Mouse (Mus musculus) liver, embryonic 12.5 days (tissue): ENCODE results near the gene Tnnt1. TPM values are rescaled to one million over a fixed set of nuclear protein-coding genes. Genes with fewer than 3 reads are reported as not detected.

Experiments
- ATAC-seq: fragments of 200-750 bp; cut with Nextera tagmentation; 2 replicates; pipeline ENCODE4 v1.8.0; 2017; ENCODE audit warnings: moderate number of reproducible peaks, mild to moderate bottlenecking, moderate library complexity
- H3K27ac ChIP-seq: fragments of 300-500 bp; sonication (generic); 2 replicates; pipeline ENCODE4 v1.5.1; 2016; ENCODE audit warnings: mild to moderate bottlenecking
- H3K27me3 ChIP-seq: fragments of 300-500 bp; sonication (generic); replicated peaks from 2 replicates; pipeline ENCODE4 v1.6.1; 2016; ENCODE audit warnings: mild to moderate bottlenecking, moderate library complexity
- H3K36me3 ChIP-seq: fragments of 300-500 bp; sonication (generic); 2 replicates; pipeline ENCODE4 v1.6.1; 2016; ENCODE audit warnings: mild to moderate bottlenecking, moderate library complexity
- H3K4me1 ChIP-seq: fragments of 300-500 bp; sonication (generic); 2 replicates; pipeline ENCODE4 v1.6.1; 2016
- H3K4me2 ChIP-seq: fragments of 300-500 bp; sonication (generic); 2 replicates; pipeline ENCODE4 v1.6.1; 2016; ENCODE audit warnings: mild to moderate bottlenecking, moderate library complexity
- H3K4me3 ChIP-seq: fragments of 300-500 bp; sonication (generic); 2 replicates; pipeline ENCODE4 v1.5.1; 2016; ENCODE audit warnings: mild to moderate bottlenecking, moderate library complexity
- H3K9ac ChIP-seq: fragments of 300-500 bp; sonication (generic); 2 replicates; pipeline ENCODE4 v1.6.1; 2016; ENCODE audit warnings: mild to moderate bottlenecking, moderate library complexity
- H3K9me3 ChIP-seq: fragments of 300-500 bp; sonication (generic); replicated peaks from 2 replicates; pipeline ENCODE4 v1.6.1; 2016; ENCODE audit warnings: mild to moderate bottlenecking, moderate library complexity
- WGBS: fragments of 180-500 bp; shearing (Covaris S2); methylation state at CpG from one replicate; pipeline ENCODE4 v1.1.7; 2016; ENCODE audit not compliant: insufficient replicate concordance; 5-methylcytosine and 5-hydroxymethylcytosine counted together
- polyA plus RNA-seq: library from polyadenylated mRNA; unstranded; fragments of >200 nt; fragmentation: Nextera tagmentation; extraction: Ambion mirVana; gene quantifications from 2 replicates; pipeline ENCODE4 v1.2.1, GENCODE M21; 2016

The Tnnt1 gene
- polyA plus RNA-seq, 1 experiment from 2014 or later: 13.7 TPM

GRCm38 (mm10) chr7:4515853-4516252 is 329 bp downstream of the Tnnt1 start:
- no peak for ATAC-seq
- H3K4me1 ChIP-seq: peaks cover 30% of the 10 kb centered on the region
- H3K4me2 ChIP-seq: no peak overlapping the region
- H3K9ac ChIP-seq: no peak overlapping the region
- no peaks in the 10 kb centered on the region for H3K36me3 ChIP-seq
- H3K4me3 ChIP-seq: no peak overlapping the region
- peaks cover 9% of the 10 kb centered on the region for H3K27me3 ChIP-seq
- H3K27ac ChIP-seq: no peak overlapping the region
- no peaks in the 10 kb centered on the region for H3K9me3 ChIP-seq
- 55% methylated on average over 6 of the region's 6 CpGs for WGBS

GRCm38 (mm10) chr7:4513829-4514712 is 2.1 kb downstream of the Tnnt1 start:
- no peaks in the 10 kb centered on the region for H3K9me3 ChIP-seq
- WGBS: 71% methylated on average over 6 of the region's 6 CpGs
- H3K27me3 ChIP-seq: no peaks in the 10 kb centered on the region
- H3K9ac ChIP-seq: no peak overlapping the region
- H3K27ac ChIP-seq: no peak overlapping the region
- no peak for ATAC-seq
- H3K4me3 ChIP-seq: no peak overlapping the region
- H3K4me1 ChIP-seq: peaks cover 40% of the 10 kb centered on the region
- H3K36me3 ChIP-seq: no peaks in the 10 kb centered on the region
- no peak overlapping the region for H3K4me2 ChIP-seq

GRCm38 (mm10) chr7:4513236-4513635 is 2.9 kb downstream of the Tnnt1 start:
- ATAC-seq: no peak
- H3K9me3 ChIP-seq: no peaks in the 10 kb centered on the region
- 21% methylated on average over 13 of the region's 13 CpGs for WGBS
- H3K36me3 ChIP-seq: no peaks in the 10 kb centered on the region
- no peaks in the 10 kb centered on the region for H3K27me3 ChIP-seq
- no peak overlapping the region for H3K27ac ChIP-seq
- peaks cover 44% of the 10 kb centered on the region for H3K4me1 ChIP-seq
- H3K4me2 ChIP-seq: no peak overlapping the region
- no peak overlapping the region for H3K4me3 ChIP-seq
- H3K9ac ChIP-seq: no peak overlapping the region

GRCm38 (mm10) chr7:4511489-4512224 is 4.5 kb downstream of the Tnnt1 start:
- H3K9ac ChIP-seq: no peak overlapping the region
- H3K4me1 ChIP-seq: peaks cover 53% of the 10 kb centered on the region
- H3K4me3 ChIP-seq: no peak overlapping the region
- H3K27me3 ChIP-seq: no peaks in the 10 kb centered on the region
- no peaks in the 10 kb centered on the region for H3K9me3 ChIP-seq
- H3K4me2 ChIP-seq: no peak overlapping the region
- ATAC-seq: no peak
- no peak overlapping the region for H3K27ac ChIP-seq
- WGBS: 65% methylated on average over 8 of the region's 8 CpGs
- no peaks in the 10 kb centered on the region for H3K36me3 ChIP-seq

- H3K4me1 ChIP-seq: peaks cover 56% of the 10 kb centered on the region
- no peaks in the 10 kb centered on the region for H3K27me3 ChIP-seq
- no peak overlapping the region for H3K9ac ChIP-seq
- H3K4me3 ChIP-seq: peak overlapping the region; percentile 11; the same call in 1 of the 2 replicates
- no peaks in the 10 kb centered on the region for H3K9me3 ChIP-seq
- 21% methylated on average over 24 of the region's 24 CpGs for WGBS
- peak overlapping the region; percentile 55 for H3K4me2 ChIP-seq
- no peaks in the 10 kb centered on the region for H3K36me3 ChIP-seq
- ATAC-seq: peak; percentile 74
- no peak overlapping the region for H3K27ac ChIP-seq
These were observed 6.1 kb downstream of the Tnnt1 start for GRCm38 (mm10) chr7:4509863-4510608.

GRCm38 (mm10) chr7:4508739-4509116 is 7.5 kb downstream of the Tnnt1 start:
- no peak for ATAC-seq
- no peak overlapping the region for H3K4me3 ChIP-seq
- H3K9me3 ChIP-seq: no peaks in the 10 kb centered on the region
- H3K4me2 ChIP-seq: peak overlapping the region; percentile 55; the same call in 1 of the 2 replicates
- H3K27me3 ChIP-seq: no peaks in the 10 kb centered on the region
- 0 out of 2 replicates have a peak overlapping the region, but pooled peaks have one; percentile 30 for H3K27ac ChIP-seq
- 54% methylated on average over 8 of the region's 8 CpGs for WGBS
- H3K4me1 ChIP-seq: peaks cover 66% of the 10 kb centered on the region
- no peaks in the 10 kb centered on the region for H3K36me3 ChIP-seq
- H3K9ac ChIP-seq: no peak overlapping the region

- H3K4me1 ChIP-seq: peaks cover 63% of the 10 kb centered on the region
- no peaks in the 10 kb centered on the region for H3K36me3 ChIP-seq
- H3K4me2 ChIP-seq: no peak overlapping the region
- no peak overlapping the region for H3K9ac ChIP-seq
- H3K9me3 ChIP-seq: no peaks in the 10 kb centered on the region
- H3K4me3 ChIP-seq: no peak overlapping the region
- no peak for ATAC-seq
- 65% methylated on average over 31 of the region's 32 CpGs for whole genome bisulfite sequencing
- 0 out of 2 replicates have a peak overlapping the region, but pooled peaks have one; percentile 30 for H3K27ac ChIP-seq
- no peaks in the 10 kb centered on the region for H3K27me3 ChIP-seq
These were observed 8.0 kb downstream of the Tnnt1 start for GRCm38 (mm10) chr7:4508062-4508738.

- H3K4me3 ChIP-seq: no peak overlapping the region
- H3K36me3 ChIP-seq: no peaks in the 10 kb centered on the region
- peaks cover 71% of the 10 kb centered on the region for H3K4me1 ChIP-seq
- H3K9ac ChIP-seq: no peak overlapping the region
- no peak overlapping the region for H3K4me2 ChIP-seq
- no peak overlapping the region for H3K27ac ChIP-seq
- no peak for ATAC-seq
- no peaks in the 10 kb centered on the region for H3K9me3 ChIP-seq
- H3K27me3 ChIP-seq: no peaks in the 10 kb centered on the region
- WGBS: 32% methylated on average over 3 of the region's 4 CpGs
These were observed 9.0 kb downstream of the Tnnt1 start for GRCm38 (mm10) chr7:4507220-4507619.

- no peak for ATAC-seq
- peak overlapping the region; percentile 12; the same call in 1 of the 2 replicates for H3K9ac ChIP-seq
- no peaks in the 10 kb centered on the region for H3K27me3 ChIP-seq
- 17% methylated on average over 11 of the region's 11 CpGs for WGBS
- no peaks in the 10 kb centered on the region for H3K9me3 ChIP-seq
- H3K36me3 ChIP-seq: peaks cover 3% of the 10 kb centered on the region; the same call in 1 of the 2 replicates
- peaks cover 76% of the 10 kb centered on the region for H3K4me1 ChIP-seq
- H3K4me3 ChIP-seq: no peak overlapping the region
- H3K4me2 ChIP-seq: peak overlapping the region; percentile 40
- H3K27ac ChIP-seq: peak overlapping the region; percentile 78
These were observed 11.3 kb downstream of the Tnnt1 start for GRCm38 (mm10) chr7:4504646-4505435.

- Histone ChIP-seq H3K27me3 (no peaks in the 10 kb centered on the region), H3K4me2 (no peak overlapping the region), H3K36me3 (peaks cover 8% of the 10 kb centered on the region; the same call in 1 of the 2 replicates), H3K4me3 (no peak overlapping the region), H3K9ac (no peak overlapping the region), H3K9me3 (no peaks in the 10 kb centered on the region), H3K27ac (peak overlapping the region; percentile 78), H3K4me1 (peaks cover 76% of the 10 kb centered on the region)
- WGBS: 52% methylated on average over 5 of the region's 5 CpGs
- ATAC-seq: no peak
These were observed 12.3 kb downstream of the Tnnt1 start for GRCm38 (mm10) chr7:4503858-4504257.

- peak overlapping the region; percentile 91 for H3K27ac ChIP-seq
- peaks cover 11% of the 10 kb centered on the region for H3K36me3 ChIP-seq
- no peaks in the 10 kb centered on the region for H3K9me3 ChIP-seq
- peak overlapping the region; percentile 77 for H3K4me2 ChIP-seq
- no peak overlapping the region for H3K9ac ChIP-seq
- no peak overlapping the region for H3K4me3 ChIP-seq
- H3K27me3 ChIP-seq: no peaks in the 10 kb centered on the region
- no peak for ATAC-seq
- 63% methylated on average over 4 of the region's 4 CpGs for whole genome bisulfite sequencing
- peaks cover 76% of the 10 kb centered on the region for H3K4me1 ChIP-seq
These were observed 13.1 kb downstream of the Tnnt1 start for GRCm38 (mm10) chr7:4503100-4503499.
